Comparison of ENCODE assay signal across 31 mouse cellular contexts in the genomic region with DNA sequence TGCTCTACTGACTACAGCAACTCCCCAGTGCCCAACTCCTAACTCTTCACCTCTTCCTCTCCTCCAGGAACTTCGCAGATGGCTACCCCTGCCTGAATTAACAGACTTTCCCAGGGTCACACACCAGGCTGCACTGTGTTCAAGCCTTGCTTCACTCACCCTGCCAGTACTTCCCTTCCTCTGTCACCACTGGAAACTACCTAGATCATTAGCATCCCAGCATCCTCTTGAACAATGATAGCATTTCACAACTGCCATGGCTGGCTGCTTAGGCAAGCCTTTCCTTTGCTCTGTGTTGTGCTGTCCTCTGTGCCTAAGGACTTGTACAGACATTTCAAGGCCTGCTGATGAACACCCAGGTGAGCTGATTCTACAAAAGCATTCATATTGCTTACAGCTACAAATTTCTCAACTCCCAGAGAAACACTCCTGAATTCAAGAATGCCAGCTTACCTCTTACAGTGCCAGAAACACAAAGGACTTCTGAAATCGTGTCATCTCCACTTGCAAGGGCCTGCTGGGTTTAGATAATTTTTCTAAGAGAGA. TPM values are rescaled to one million over a fixed set of nuclear protein-coding genes. Genes with fewer than 3 reads are reported as not detected.
DNase-seq lines count a peak whose midpoint lies in the region; ATAC-seq lines count a peak whose summit lies in the region.
"Had no signal": no experiment of that assay in that cellular context is flagged by ENCODE, and none has a peak within 500 bp of the region (broad histone marks: within the 10 kb centered on the region; RNA-seq: fewer than 3 reads in every experiment).

No protein-coding gene starts in this region.

- H3K27me3 ChIP-seq in liver, embryonic 16.5 days (ENCODE audit: control insufficient read depth, insufficient read depth, low read depth, low read length): no peaks in the 10 kb centered on the region
- H3K27me3 ChIP-seq: embryonic facial prominence, embryonic 15.5 days; forebrain, embryonic 15.5 days; heart, embryonic 15.5 days; hindbrain, embryonic 12.5 days; neural tube, embryonic 15.5 days had no signal

- no peak for DNase-seq in liver
- DNase-seq in B cell, adult 2 months: peak; percentile 21 to 38
- no peak for DNase-seq in adrenal gland, postnatal 36 days
- DNase-seq in cerebellum, postnatal 14 days: no peak
- DNase-seq in frontal cortex, postnatal 14 days (ENCODE audit: low spot score in 2 of 2): no peak
- DNase-seq: adrenal gland, adult 2 months; cerebellum, adult 11 months; cerebellum, adult 9-10 months; gastrocnemius, adult 2 months; gastrocnemius, postnatal 36 days; kidney, adult 9 months; kidney, postnatal 10 days; layer of hippocampus, postnatal 36 days; left cerebral cortex, postnatal 4 days; lung, postnatal 36 days; midbrain, embryonic 14.5 days; right cerebral cortex, postnatal 25 days; spleen, adult 18-20 months; thymus, postnatal 14 days had no signal

- no peaks in the 10 kb centered on the region for H3K36me3 ChIP-seq in liver, embryonic 16.5 days (ENCODE audit: control insufficient read depth, insufficient read depth)
- H3K36me3 ChIP-seq: embryonic facial prominence, embryonic 10.5 days; embryonic facial prominence, embryonic 15.5 days; forebrain, embryonic 15.5 days; heart, embryonic 15.5 days; hindbrain, embryonic 12.5 days; neural tube, embryonic 15.5 days had no signal

- no peaks in the 10 kb centered on the region for H3K4me1 ChIP-seq in liver, embryonic 16.5 days (ENCODE audit: control insufficient read depth, low read depth, low read length)
- H3K4me1 ChIP-seq: hindbrain, embryonic 12.5 days had no signal

- 59% methylated on average over 2 of the region's 2 CpGs for WGBS in liver, embryonic 16.5 days (ENCODE audit: insufficient replicate concordance)

- H3K4me2 ChIP-seq in liver, embryonic 16.5 days (ENCODE audit: low read depth, low read length): no peak overlapping the region
- H3K4me2 ChIP-seq: embryonic facial prominence, embryonic 15.5 days; forebrain, embryonic 15.5 days; heart, embryonic 15.5 days; hindbrain, embryonic 12.5 days; neural tube, embryonic 15.5 days had no signal

- no peaks in the 10 kb centered on the region for H3K9me3 ChIP-seq in liver, embryonic 16.5 days (replicated peaks; ENCODE audit: control insufficient read depth, low read length)
- H3K9me3 ChIP-seq: embryonic facial prominence, embryonic 15.5 days; forebrain, embryonic 15.5 days; heart, embryonic 15.5 days; hindbrain, embryonic 12.5 days; neural tube, embryonic 15.5 days had no signal

- peak; percentile 13; the same call in 1 of the 2 replicates for ATAC-seq in liver, embryonic 16.5 days (ENCODE audit: low read depth)
- 0 out of 2 replicates have a peak, but pooled peaks have one; percentile 24 for ATAC-seq in common myeloid progenitor, adult 5-6 weeks (replicated peaks; ENCODE audit: low read depth, poor library complexity, severe bottlenecking)
- ATAC-seq in megakaryocyte progenitor cell, adult 5-6 weeks (replicated peaks; ENCODE audit: poor library complexity): peak; percentile 93
- ATAC-seq: activated CD4-positive, CD25-positive, alpha-beta regulatory T cell, adult 4 months; forebrain, embryonic 15.5 days; intestine, postnatal 0 days had no signal

- no peak overlapping the region for H3K4me3 ChIP-seq in liver, embryonic 16.5 days (ENCODE audit: low read depth, low read length)
- H3K4me3 ChIP-seq: embryonic facial prominence, embryonic 10.5 days; embryonic facial prominence, embryonic 15.5 days; forebrain, embryonic 15.5 days; gastrocnemius, adult 2 months; heart, embryonic 15.5 days; hindbrain, embryonic 12.5 days; neural tube, embryonic 15.5 days had no signal

- H3K9ac ChIP-seq in liver, embryonic 16.5 days (ENCODE audit: low read depth, low read length): no peak overlapping the region
- H3K9ac ChIP-seq: embryonic facial prominence, embryonic 15.5 days; forebrain, embryonic 15.5 days; heart, embryonic 15.5 days; hindbrain, embryonic 12.5 days; liver, embryonic 14.5 days; neural tube, embryonic 15.5 days had no signal

- no peak overlapping the region for H3K27ac ChIP-seq in liver, embryonic 16.5 days (ENCODE audit: low read length)
- H3K27ac ChIP-seq: embryonic facial prominence, embryonic 10.5 days; embryonic facial prominence, embryonic 15.5 days; forebrain, embryonic 15.5 days; gastrocnemius, adult 2 months; heart, embryonic 15.5 days; hindbrain, embryonic 12.5 days; liver, embryonic 14.5 days; neural tube, embryonic 15.5 days had no signal

RNA-seq across cellular contexts. Expression of a gene that starts 23.5 kb away (rescaled TPM):
- 28.8 and 29.8 TPM in 2 replicates for polyA plus RNA-seq in liver, embryonic 16.5 days (2015; fragmentation: Nextera tagmentation; extraction: Ambion mirVana)
- total RNA-seq in common myeloid progenitor, adult 5-6 weeks (2017): 43.8 and 44.3 TPM in 2 replicates
- 61.4 and 62.0 TPM in 2 replicates for total RNA-seq in megakaryocyte progenitor cell, adult 5-6 weeks (2015)
- total RNA-seq in megakaryocyte progenitor cell, adult 5-6 weeks (2017): 28.3 and 34.7 TPM in 2 replicates
- total RNA-seq in adrenal gland, postnatal 36 days (2021): 10 to 100 TPM; 32.6 to 34.5 TPM

Comparison
In these comparisons a context has a peak if more than half of its experiments do, and no peak if none do; other contexts are left out.
1. ATAC-seq: peak in every context shown above with its lines; median percentile 93 in megakaryocyte progenitor cell, adult 5-6 weeks; 24 in common myeloid progenitor, adult 5-6 weeks; 13 in liver, embryonic 16.5 days.
2. DNase-seq: peak in B cell, adult 2 months (2 of 2); none in liver (single experiment), adrenal gland, postnatal 36 days (0 of 2), cerebellum, postnatal 14 days (0 of 2) and frontal cortex, postnatal 14 days (0 of 2).